Mouse (Mus musculus): ENCODE data around the gene Usp21.

DNA sequence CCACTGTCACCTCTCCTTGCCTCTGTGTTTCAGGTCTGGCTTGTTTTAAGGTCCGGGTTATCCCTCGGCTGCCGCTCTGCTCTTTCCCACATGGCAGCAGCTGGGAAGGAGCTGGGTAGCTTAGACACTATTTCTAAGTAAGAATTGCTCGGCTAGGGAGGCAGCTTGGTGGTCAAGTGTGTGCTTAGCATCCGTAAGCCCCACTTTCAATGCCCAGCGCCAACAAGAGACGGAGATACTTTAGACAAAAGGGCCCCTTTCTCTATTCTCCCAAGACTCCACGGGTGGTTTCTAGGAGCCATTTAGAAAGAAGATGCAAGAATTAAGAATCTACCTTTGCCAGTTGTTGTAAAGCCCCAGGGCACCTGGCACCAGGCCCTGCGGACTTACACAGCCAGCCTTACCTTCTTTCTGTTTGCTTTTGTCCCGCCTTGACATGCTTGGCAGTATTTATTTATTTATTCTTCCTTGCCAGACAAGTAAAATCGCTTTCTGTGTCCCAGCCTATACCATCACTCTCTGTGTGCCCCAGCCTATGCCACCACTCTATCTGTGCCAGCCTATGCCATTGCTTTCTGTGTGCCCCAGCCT lies 12.6 kb downstream of the Usp21 start:
- TF ChIP-seq CTCF (IDR thresholded peaks at IDR 0.05; ENCODE audit: low read depth) (no peak), EP300 (IDR thresholded peaks at IDR 0.05; ENCODE audit: low read depth) (no peak)
